Mouse (Mus musculus) liver, embryonic 15.5 days (tissue): ENCODE measurements around the gene AU018091. TPM values are rescaled to one million over a fixed set of nuclear protein-coding genes. Genes with fewer than 3 reads are reported as not detected.
"Not testable (repeated sequence)": the region's sequence is repeated elsewhere in the genome, so short reads cannot be mapped to it uniquely, and the experiment has no call there.

ENCODE experiments used
- ATAC-seq: fragments of 200-750 bp; cut with Nextera tagmentation; 2 replicates; pipeline ENCODE4 v1.8.0; 2017; ENCODE audit warnings: moderate number of reproducible peaks, mild to moderate bottlenecking, moderate library complexity; ENCODE audit not compliant: insufficient read depth
- H3K27ac ChIP-seq: fragments of 300-500 bp; sonication (generic); replicated peaks from 2 replicates; pipeline ENCODE4 v1.5.1; 2015; ENCODE audit warnings: mild to moderate bottlenecking, inconsistent platforms
- H3K27me3 ChIP-seq: fragments of 300-500 bp; sonication (generic); 2 replicates; pipeline ENCODE4 v1.6.1; 2015; ENCODE audit warnings: mild to moderate bottlenecking, inconsistent platforms
- H3K36me3 ChIP-seq: fragments of 300-500 bp; sonication (generic); replicated peaks from 2 replicates; pipeline ENCODE4 v1.6.1; 2015; ENCODE audit warnings: moderate library complexity, mild to moderate bottlenecking, inconsistent platforms
- H3K4me1 ChIP-seq: fragments of 300-500 bp; sonication (generic); replicated peaks from 2 replicates; pipeline ENCODE4 v1.6.1; 2015; ENCODE audit warnings: inconsistent platforms
- H3K4me2 ChIP-seq: fragments of 300-500 bp; sonication (generic); 2 replicates; pipeline ENCODE4 v1.6.1; 2015; ENCODE audit warnings: moderate library complexity, mild to moderate bottlenecking, inconsistent platforms
- H3K4me3 ChIP-seq: fragments of 300-500 bp; sonication (generic); replicated peaks from 2 replicates; pipeline ENCODE4 v1.5.1; 2015; ENCODE audit warnings: mild to moderate bottlenecking, inconsistent platforms
- H3K9ac ChIP-seq: fragments of 300-500 bp; sonication (generic); 2 replicates; pipeline ENCODE4 v1.6.1; 2015; ENCODE audit warnings: moderate library complexity, mild to moderate bottlenecking, inconsistent platforms
- H3K9me3 ChIP-seq: fragments of 300-500 bp; sonication (generic); replicated peaks from 2 replicates; pipeline ENCODE4 v1.6.1; 2016; ENCODE audit warnings: inconsistent platforms
- WGBS: fragments of 180-500 bp; shearing (Covaris S2); methylation state at CpG from one replicate; pipeline ENCODE4 v1.1.7; 2015; ENCODE audit warnings: mixed read lengths; ENCODE audit not compliant: insufficient replicate concordance; 5-methylcytosine and 5-hydroxymethylcytosine counted together
- polyA plus RNA-seq: library from polyadenylated mRNA; unstranded; fragments of >200 nt; fragmentation: Nextera tagmentation; extraction: Ambion mirVana; gene quantifications from 2 replicates; pipeline ENCODE4 v1.2.1, GENCODE M21; 2015

Gene AU018091
- polyA plus RNA-seq, 1 experiment from 2014 or later = not detected

DNA sequence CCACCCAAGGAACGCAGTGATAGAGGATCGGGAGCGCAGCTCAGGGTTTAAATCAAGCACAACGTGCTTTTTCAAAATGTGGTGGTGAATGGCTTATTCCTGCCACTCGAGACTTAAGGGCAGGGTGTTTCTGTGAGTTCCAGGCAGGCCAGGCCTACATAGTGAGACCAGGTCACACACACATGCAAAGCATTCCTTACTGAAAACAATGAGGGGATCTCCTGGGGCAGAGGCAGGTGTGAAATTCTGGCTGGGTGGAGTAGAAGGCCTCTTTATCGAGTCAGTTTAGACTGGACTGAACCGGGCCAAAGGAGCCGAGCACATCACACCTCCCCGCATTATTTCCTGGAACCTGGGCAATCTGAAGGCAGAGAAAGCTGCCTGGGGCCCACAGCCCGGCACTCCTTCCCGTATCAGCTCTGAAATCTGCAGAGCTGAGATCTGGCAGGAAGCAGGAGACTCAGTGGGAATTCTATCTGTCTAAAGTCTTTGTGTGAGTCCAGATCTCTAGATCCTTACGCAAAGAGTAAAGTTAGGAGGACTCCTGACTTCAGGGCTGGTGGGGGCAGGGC lies 32.2 kb upstream of the AU018091 start:
- no peak overlapping the region for H3K4me2 ChIP-seq
- H3K9ac ChIP-seq = no peak overlapping the region
- no peak overlapping the region for H3K4me3 ChIP-seq
- H3K27me3 ChIP-seq = no peaks in the 10 kb centered on the region
- no peaks in the 10 kb centered on the region for H3K36me3 ChIP-seq
- WGBS = 37% methylated on average over 12 of the region's 12 CpGs
- 0 out of 2 replicates have a peak, but pooled peaks cover 6% of the 10 kb centered on the region for H3K4me1 ChIP-seq
- H3K27ac ChIP-seq = no peak overlapping the region
- no peak for ATAC-seq
- H3K9me3 ChIP-seq = no peaks in the 10 kb centered on the region

- no peak overlapping the region for H3K4me3 ChIP-seq
- H3K9me3 ChIP-seq = no peaks in the 10 kb centered on the region
- H3K4me1 ChIP-seq = 0 out of 2 replicates have a peak, but pooled peaks cover 2% of the 10 kb centered on the region
- H3K4me2 ChIP-seq = no peak overlapping the region
- no peak overlapping the region for H3K9ac ChIP-seq
- H3K36me3 ChIP-seq = no peaks in the 10 kb centered on the region
- no peak overlapping the region for H3K27ac ChIP-seq
- no peak for ATAC-seq
- H3K27me3 ChIP-seq = no peaks in the 10 kb centered on the region
- WGBS = 30% methylated on average over 11 of the region's 11 CpGs
These were observed 29.9 kb upstream of the AU018091 start for GRCm38 (mm10) chr7:3198884-3199283.

DNA sequence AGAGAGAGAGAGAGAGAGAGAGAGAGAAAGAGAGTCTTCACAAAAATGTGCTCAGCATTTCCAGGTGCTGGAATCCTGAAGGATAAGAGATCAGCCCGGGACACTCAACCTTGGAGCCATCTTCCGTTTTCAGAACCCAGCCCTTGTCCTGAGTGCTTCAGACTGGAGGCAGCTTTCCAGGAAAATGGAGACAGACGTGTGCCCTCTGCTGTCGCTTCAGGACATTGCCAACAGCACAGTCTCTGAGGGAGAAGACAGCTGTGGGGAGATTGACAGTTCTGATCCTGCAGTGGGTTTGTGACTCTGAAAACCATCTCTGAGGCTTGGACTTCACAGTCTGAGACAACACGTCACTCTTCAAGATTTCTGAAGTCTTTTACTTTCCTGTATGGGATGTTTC lies 26.8 kb upstream of the AU018091 start:
- Histone ChIP-seq H3K9me3 (no peaks in the 10 kb centered on the region), H3K4me3 (no peak overlapping the region), H3K27ac (no peak overlapping the region), H3K9ac (no peak overlapping the region), H3K27me3 (no peaks in the 10 kb centered on the region), H3K36me3 (no peaks in the 10 kb centered on the region), H3K4me2 (no peak overlapping the region), H3K4me1 (no peaks in the 10 kb centered on the region)
- 48% methylated on average over 5 of the region's 5 CpGs for WGBS
- ATAC-seq = no peak

GRCm38 (mm10) chr7:3194531-3194930 lies 25.5 kb upstream of the AU018091 start:
- no peak overlapping the region for H3K9ac ChIP-seq
- no peaks in the 10 kb centered on the region for H3K27me3 ChIP-seq
- H3K4me3 ChIP-seq = no peak overlapping the region
- no peak overlapping the region for H3K4me2 ChIP-seq
- no peaks in the 10 kb centered on the region for H3K9me3 ChIP-seq
- no peaks in the 10 kb centered on the region for H3K4me1 ChIP-seq
- H3K36me3 ChIP-seq = no peaks in the 10 kb centered on the region
- no peak for ATAC-seq
- WGBS = 68% methylated on average over 4 of the region's 4 CpGs
- no peak overlapping the region for H3K27ac ChIP-seq

DNA sequence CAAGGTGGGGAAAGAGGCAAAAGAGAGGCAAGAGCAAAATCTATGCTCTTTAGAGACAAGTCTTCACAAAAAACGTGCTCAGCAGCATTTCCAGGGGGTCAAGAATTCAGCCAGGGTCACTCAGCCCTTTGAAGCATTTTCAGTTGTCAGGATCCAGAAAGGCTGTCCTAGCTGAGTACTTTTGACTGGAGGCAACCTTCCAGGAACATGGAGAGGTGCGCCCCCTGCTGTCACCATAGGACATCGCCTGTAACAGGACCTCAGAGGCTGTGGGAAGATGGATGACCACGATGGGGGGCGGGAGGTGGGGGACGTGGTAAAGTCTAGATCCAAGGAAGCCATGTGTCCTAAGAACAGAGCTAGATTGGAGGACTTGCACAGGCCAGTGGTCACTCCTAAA lies 24.9 kb upstream of the AU018091 start:
- WGBS = 7% methylated on average over 6 of the region's 6 CpGs
- no peak for ATAC-seq
- H3K4me1 ChIP-seq = no peaks in the 10 kb centered on the region

GRCm38 (mm10) chr7:3193049-3193632 lies 24.1 kb upstream of the AU018091 start:
- H3K4me3 ChIP-seq = no peak overlapping the region
- no peaks in the 10 kb centered on the region for H3K4me1 ChIP-seq
- H3K4me2 ChIP-seq = no peak overlapping the region
- H3K27ac ChIP-seq = no peak overlapping the region
- ATAC-seq = no peak
- H3K9ac ChIP-seq = no peak overlapping the region
- H3K36me3 ChIP-seq = no peaks in the 10 kb centered on the region
- H3K9me3 ChIP-seq = no peaks in the 10 kb centered on the region
- H3K27me3 ChIP-seq = no peaks in the 10 kb centered on the region
- 64% methylated on average over 4 of the region's 4 CpGs for WGBS

More for the DNA sequence above, 24.9 kb upstream of the AU018091 start:
- Histone ChIP-seq H3K4me3 (no peak overlapping the region), H3K27me3 (no peaks in the 10 kb centered on the region), H3K27ac (no peak overlapping the region), H3K9me3 (no peaks in the 10 kb centered on the region), H3K36me3 (no peaks in the 10 kb centered on the region), H3K4me2 (no peak overlapping the region), H3K9ac (no peak overlapping the region)

DNA sequence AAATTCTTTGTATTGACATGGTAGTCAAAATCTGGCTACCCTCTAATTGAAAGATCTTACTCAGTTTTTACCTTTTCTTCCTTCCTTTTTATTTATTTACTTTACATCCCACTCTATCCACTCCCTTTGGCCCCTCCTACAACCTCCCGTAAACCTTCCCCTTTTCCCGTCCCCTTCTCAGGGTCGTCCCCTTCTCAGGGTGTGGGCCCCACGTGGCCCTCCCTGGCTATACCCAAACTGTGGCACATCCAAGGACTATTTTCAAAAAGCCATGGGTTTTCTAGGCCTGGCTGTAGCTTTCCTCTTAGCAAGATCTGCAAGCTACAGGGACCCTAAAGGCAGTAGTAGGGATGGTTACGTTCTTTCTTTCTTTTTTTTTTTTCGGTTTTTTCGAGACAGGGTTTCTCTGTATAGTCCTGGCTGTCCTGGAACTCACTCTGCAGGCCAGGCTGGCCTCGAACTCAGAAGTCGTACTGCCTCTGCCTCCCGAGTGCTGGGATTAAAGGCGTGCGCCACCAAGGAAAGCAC lies 23.0 kb upstream of the AU018091 start:
- WGBS = 66% methylated on average over 12 of the region's 12 CpGs
- no peaks in the 10 kb centered on the region for H3K27me3 ChIP-seq
- no peaks in the 10 kb centered on the region for H3K36me3 ChIP-seq
- H3K9me3 ChIP-seq = no peaks in the 10 kb centered on the region
- H3K27ac ChIP-seq = no peak overlapping the region
- H3K9ac ChIP-seq = no peak overlapping the region
- no peaks in the 10 kb centered on the region for H3K4me1 ChIP-seq
- H3K4me3 ChIP-seq = no peak overlapping the region
- H3K4me2 ChIP-seq = no peak overlapping the region
- ATAC-seq = no peak

DNA sequence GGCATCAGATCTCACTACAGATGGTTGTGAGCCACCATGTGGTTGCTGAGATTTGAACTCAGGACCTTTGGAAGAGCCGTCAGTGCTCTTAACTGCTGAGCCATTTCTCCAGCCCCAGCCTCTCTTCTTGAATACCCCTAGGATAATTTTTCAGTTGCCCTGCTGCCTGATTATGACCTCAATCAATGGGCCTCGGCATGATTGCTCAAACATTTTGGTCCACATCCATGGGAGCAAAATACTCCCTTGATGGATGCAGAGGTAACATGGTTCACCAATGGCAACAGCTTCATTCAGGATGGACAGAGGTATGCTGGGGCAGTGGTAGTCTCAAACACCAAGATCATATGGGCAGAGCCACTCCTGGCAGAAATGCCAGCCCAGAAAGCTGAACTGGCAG lies 17.7 kb upstream of the AU018091 start:
- H3K4me1 ChIP-seq, H3K36me3 ChIP-seq, H3K4me2 ChIP-seq, H3K9ac ChIP-seq, ATAC-seq, H3K27me3 ChIP-seq, H3K4me3 ChIP-seq, H3K27ac ChIP-seq, H3K9me3 ChIP-seq: not testable (repeated sequence)
- WGBS = 54% methylated on average over 2 of the region's 2 CpGs

DNA sequence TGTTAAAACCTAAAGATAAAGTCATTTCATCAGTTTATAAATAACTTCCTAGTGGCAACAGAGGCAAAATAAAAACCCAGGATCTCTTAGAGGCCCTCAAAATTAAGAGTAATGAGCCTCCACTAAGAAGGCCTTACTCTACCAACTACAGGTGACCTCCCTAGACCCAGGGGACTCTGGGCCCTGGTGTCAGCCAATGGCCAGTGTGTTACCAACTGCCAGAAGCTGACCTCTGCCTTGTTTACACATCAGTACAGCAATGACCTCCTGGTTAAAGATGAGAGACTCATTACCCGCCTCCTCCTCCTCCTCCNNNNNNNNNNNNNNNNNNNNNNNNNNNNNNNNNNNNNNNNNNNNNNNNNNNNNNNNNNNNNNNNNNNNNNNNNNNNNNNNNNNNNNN lies 17.1 kb upstream of the AU018091 start:
- H3K9ac ChIP-seq = no peak overlapping the region
- no peaks in the 10 kb centered on the region for H3K4me1 ChIP-seq
- H3K27ac ChIP-seq = no peak overlapping the region
- no peak overlapping the region for H3K4me2 ChIP-seq
- H3K36me3 ChIP-seq = no peaks in the 10 kb centered on the region
- no peak overlapping the region for H3K4me3 ChIP-seq
- H3K9me3 ChIP-seq = no peaks in the 10 kb centered on the region
- no peak for ATAC-seq
- 0% methylated on average over 1 of the region's 1 CpGs for WGBS
- H3K27me3 ChIP-seq = no peaks in the 10 kb centered on the region

DNA sequence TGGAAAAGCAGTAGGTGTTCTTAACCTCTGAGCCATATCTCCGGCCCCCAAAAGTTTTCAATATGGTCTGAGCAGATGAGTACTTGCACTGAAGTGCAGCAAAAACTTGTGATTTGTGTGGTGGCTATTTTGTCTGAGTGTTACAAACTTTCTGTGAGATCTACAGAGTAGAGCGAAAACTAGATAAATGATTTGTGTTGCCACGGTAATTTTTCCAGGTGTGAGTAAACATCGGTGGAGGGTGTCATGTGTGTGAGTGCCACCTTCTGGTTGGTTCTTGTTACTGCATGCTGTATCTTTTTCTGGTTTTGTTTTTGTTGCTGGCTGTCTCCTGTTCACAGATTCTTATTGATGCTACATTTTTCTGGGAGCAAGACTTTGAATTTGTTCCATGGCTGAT lies 15.4 kb upstream of the AU018091 start:
- no peaks in the 10 kb centered on the region for H3K27me3 ChIP-seq
- H3K36me3 ChIP-seq = no peaks in the 10 kb centered on the region
- H3K9me3 ChIP-seq = no peaks in the 10 kb centered on the region
- H3K4me3 ChIP-seq = no peak overlapping the region
- no peak overlapping the region for H3K27ac ChIP-seq
- H3K4me2 ChIP-seq = no peak overlapping the region
- 29% methylated on average over 4 of the region's 4 CpGs for WGBS
- ATAC-seq = no peak
- no peak overlapping the region for H3K9ac ChIP-seq
- no peaks in the 10 kb centered on the region for H3K4me1 ChIP-seq

GRCm38 (mm10) chr7:3180958-3181357 lies 12.0 kb upstream of the AU018091 start:
- H3K4me1 ChIP-seq, H3K4me2 ChIP-seq, ATAC-seq, H3K9me3 ChIP-seq, H3K9ac ChIP-seq, H3K36me3 ChIP-seq, H3K4me3 ChIP-seq, H3K27ac ChIP-seq, H3K27me3 ChIP-seq: not testable (repeated sequence)
- 85% methylated on average over 24 of the region's 24 CpGs for WGBS

DNA sequence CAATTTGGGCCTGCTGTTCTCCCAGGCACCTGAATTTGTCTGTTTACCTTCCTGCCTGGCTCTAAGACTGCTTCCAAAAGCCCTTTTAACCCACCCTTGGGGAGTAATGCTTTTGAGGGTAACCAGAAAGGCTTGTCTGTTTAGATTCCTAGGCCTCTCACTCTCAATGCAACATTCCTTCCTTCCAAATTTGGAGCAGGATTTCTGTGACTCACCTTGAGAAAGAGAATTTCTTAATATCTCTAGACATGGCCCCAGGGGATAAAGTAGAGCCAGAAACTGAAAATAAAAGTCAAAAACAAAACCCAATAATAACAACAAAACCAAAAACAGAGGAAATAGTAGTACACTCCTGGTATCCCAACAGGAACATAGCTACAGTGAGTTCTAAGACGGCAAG lies 707 bp downstream of the AU018091 start:
- no peaks in the 10 kb centered on the region for H3K27me3 ChIP-seq
- no peak overlapping the region for H3K27ac ChIP-seq
- no peak overlapping the region for H3K4me3 ChIP-seq
- H3K4me2 ChIP-seq = no peak overlapping the region
- H3K4me1 ChIP-seq = no peaks in the 10 kb centered on the region
- no peak overlapping the region for H3K9ac ChIP-seq
- 58% methylated on average over 1 of the region's 1 CpGs for WGBS
- no peak for ATAC-seq
- H3K9me3 ChIP-seq = no peaks in the 10 kb centered on the region
- H3K36me3 ChIP-seq = no peaks in the 10 kb centered on the region
